Mouse (Mus musculus) right cerebral cortex, postnatal 36 days (tissue): Measurements from ENCODE around the gene Hectd4.
"Not testable (repeated sequence)": the region's sequence is repeated elsewhere in the genome, so short reads cannot be mapped to it uniquely, and the experiment has no call there.

ENCODE experiments used
- DNase-seq, 2 experiments: peaks; one replicate each; pipeline ENCODE4 v3.0.0; 2022; ENCODE audit warnings: low spot score in 2 of 2, mixed read lengths in 1 of 2

The Hectd4 gene

GRCm38 (mm10) chr5:121359229-121359628 lies 139.2 kb downstream of the Hectd4 start:
- DNase-seq: no peak

GRCm38 (mm10) chr5:121361696-121362095 lies 141.7 kb downstream of the Hectd4 start:
- DNase-seq: no peak

- DNase-seq: no peak
These were observed 143.4 kb downstream of the Hectd4 start for GRCm38 (mm10) chr5:121363441-121363840.

GRCm38 (mm10) chr5:121366449-121367225 lies 146.6 kb downstream of the Hectd4 start:
- no peak for DNase-seq

GRCm38 (mm10) chr5:121367255-121367654 lies 147.2 kb downstream of the Hectd4 start:
- no peak for DNase-seq

GRCm38 (mm10) chr5:121371712-121372111 lies 151.7 kb downstream of the Hectd4 start:
- no peak for DNase-seq

GRCm38 (mm10) chr5:121374790-121375189 lies 154.8 kb downstream of the Hectd4 start:
- no peak for DNase-seq

- not testable (repeated sequence) for DNase-seq
These were observed 157.0 kb downstream of the Hectd4 start for GRCm38 (mm10) chr5:121376972-121377371.

GRCm38 (mm10) chr5:121378678-121379256 lies 158.7 kb downstream of the Hectd4 start:
- DNase-seq: no peak

GRCm38 (mm10) chr5:121380692-121381091 lies 160.7 kb downstream of the Hectd4 start:
- DNase-seq: no peak

GRCm38 (mm10) chr5:121383857-121384756 lies 164.1 kb downstream of the Hectd4 start:
- no peak for DNase-seq

- DNase-seq: peak in 1 of 2 experiments; percentile 28
These were observed 164.9 kb downstream of the Hectd4 start for GRCm38 (mm10) chr5:121384757-121385460.

GRCm38 (mm10) chr5:121385461-121386119 lies 165.6 kb downstream of the Hectd4 start, which contains the start of gene Trafd1:
Gene Trafd1 (minus strand): TSS chr5:121385632.
- peak; percentile 93 to 95 for DNase-seq

- DNase-seq: peak; percentile 40 to 57
These were observed 166.3 kb downstream of the Hectd4 start for GRCm38 (mm10) chr5:121386120-121386909.

GRCm38 (mm10) chr5:121387126-121387525 lies 167.1 kb downstream of the Hectd4 start:
- DNase-seq: no peak

- DNase-seq: no peak
These were observed 169.1 kb downstream of the Hectd4 start for GRCm38 (mm10) chr5:121389106-121389505.

- no peak for DNase-seq
These were observed 169.7 kb downstream of the Hectd4 start for GRCm38 (mm10) chr5:121389691-121390090.

- no peak for DNase-seq
These were observed 172.8 kb downstream of the Hectd4 start for GRCm38 (mm10) chr5:121392667-121393380.

- no peak for DNase-seq
These were observed 173.4 kb downstream of the Hectd4 start for GRCm38 (mm10) chr5:121393402-121393801.
